Mouse (Mus musculus): ENCODE measurements around the gene C77080.

DNA sequence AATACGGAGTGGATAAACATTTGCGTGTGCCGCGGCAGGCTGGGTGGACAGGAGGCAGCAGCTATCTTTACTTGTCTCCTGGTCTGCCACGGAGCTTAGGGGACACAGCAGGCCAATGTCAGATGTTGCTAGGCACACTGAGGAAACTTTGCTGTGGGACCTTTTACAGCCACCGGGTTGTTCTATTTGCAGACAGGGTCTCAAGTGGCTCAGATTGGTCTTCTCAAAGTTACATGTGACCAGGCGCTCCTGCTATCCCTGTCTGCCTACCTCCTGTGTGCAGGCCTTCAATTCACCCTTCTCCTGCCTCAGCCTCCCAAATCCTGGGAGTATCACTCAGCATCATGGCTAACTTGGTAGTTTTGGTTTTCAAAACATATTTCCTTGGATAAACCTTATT lies 34.9 kb upstream of the C77080 start:
- TF ChIP-seq POLR2A (IDR thresholded peaks at IDR 0.05; ENCODE audit: borderline replicate concordance, control insufficient read depth, low read depth, low read length) (no peak), CTCF (IDR thresholded peaks at IDR 0.05; ENCODE audit: control insufficient read depth, insufficient read depth, low read length) (no peak)
